Mouse (Mus musculus) olfactory bulb, adult 2 months (tissue): ENCODE measurements around the gene Smug1. TPM values are rescaled to one million over a fixed set of nuclear protein-coding genes. Genes with fewer than 3 reads are reported as not detected.

Source experiments
- H3K27ac ChIP-seq: fragments of 200-500 bp; 2 replicates; pipeline ENCODE4 v1.5.1; 2012; ENCODE audit warnings: low read depth, low read length; ENCODE audit not compliant: insufficient read depth
- H3K4me1 ChIP-seq: fragments of 200-500 bp; 2 replicates; pipeline ENCODE4 v1.6.1; 2012; ENCODE audit warnings: low read length; ENCODE audit not compliant: control insufficient read depth, insufficient read depth
- H3K4me3 ChIP-seq: fragments of 200-500 bp; 2 replicates; pipeline ENCODE4 v1.5.1; 2012; ENCODE audit warnings: mild to moderate bottlenecking, low read depth, low read length, moderate library complexity; ENCODE audit not compliant: insufficient read depth
- CTCF ChIP-seq: fragments of 200-500 bp; IDR thresholded peaks from 2 replicates; pipeline ENCODE4 v1.5.1; 2012; ENCODE audit warnings: low read depth, mild to moderate bottlenecking, low read length, moderate library complexity; ENCODE audit not compliant: insufficient read depth
- POLR2A ChIP-seq: fragments of 200-500 bp; IDR thresholded peaks from 2 replicates; pipeline ENCODE4 v1.6.1; 2012; ENCODE audit warnings: mild to moderate bottlenecking, low read depth, low read length, moderate library complexity; ENCODE audit not compliant: insufficient read depth
- WGBS: fragments of 180-500 bp; shearing (Covaris S2); methylation state at CpG from one replicate; pipeline ENCODE4 v1.1.7; 2018; 5-methylcytosine and 5-hydroxymethylcytosine counted together
- polyA plus RNA-seq: library from polyadenylated mRNA; stranded (reverse); fragments of >200 nt; gene quantifications from 2 replicates; pipeline ENCODE4 v1.2.4, GENCODE M21; 2012; ENCODE audit warnings: low replicate concordance; ENCODE audit not compliant: missing spikeins, insufficient read depth, insufficient read length

The Smug1 gene
- polyA plus RNA-seq, 1 experiment: not detected

DNA sequence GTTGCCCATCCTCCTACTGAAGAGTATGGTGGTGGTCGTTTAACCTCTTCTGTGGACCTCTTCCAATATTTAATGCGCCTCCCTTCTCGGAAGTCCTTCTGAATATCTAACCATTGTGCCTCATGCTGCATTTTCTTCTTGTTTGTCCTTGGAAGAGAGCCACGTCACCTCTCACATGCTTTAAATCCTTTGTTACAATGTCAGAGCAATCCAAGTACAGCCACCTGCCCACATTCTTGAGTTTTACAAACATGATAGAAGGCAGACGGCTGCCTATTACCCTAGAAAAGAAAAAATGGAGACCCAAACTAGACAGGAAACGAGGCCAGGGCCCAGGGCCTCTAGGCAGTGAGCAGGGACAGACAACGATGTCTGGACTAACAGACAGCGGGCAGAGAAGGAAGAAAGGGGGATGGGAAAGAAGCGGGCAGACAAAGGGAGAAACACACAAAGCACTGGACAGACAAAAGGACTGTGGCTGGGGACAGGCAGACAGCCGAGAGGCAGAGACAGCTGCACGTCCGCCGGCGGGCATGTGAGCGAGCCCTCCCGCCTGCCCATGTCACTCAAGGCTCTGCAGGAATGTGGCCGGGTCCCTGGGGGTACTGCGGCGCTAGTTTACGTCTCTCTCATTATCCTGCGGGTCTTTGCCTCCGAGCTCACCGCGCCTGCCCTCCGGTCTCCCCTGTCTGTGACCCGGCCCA lies 2.9 kb upstream of the Smug1 start:
- H3K27ac ChIP-seq: no peak overlapping the region
- 10% methylated on average over 26 of the region's 26 CpGs for WGBS
- no peak for TF ChIP-seq CTCF
- TF ChIP-seq POLR2A: no peak
- H3K4me3 ChIP-seq: no peak overlapping the region
- H3K4me1 ChIP-seq: peaks cover 10% of the 10 kb centered on the region

DNA sequence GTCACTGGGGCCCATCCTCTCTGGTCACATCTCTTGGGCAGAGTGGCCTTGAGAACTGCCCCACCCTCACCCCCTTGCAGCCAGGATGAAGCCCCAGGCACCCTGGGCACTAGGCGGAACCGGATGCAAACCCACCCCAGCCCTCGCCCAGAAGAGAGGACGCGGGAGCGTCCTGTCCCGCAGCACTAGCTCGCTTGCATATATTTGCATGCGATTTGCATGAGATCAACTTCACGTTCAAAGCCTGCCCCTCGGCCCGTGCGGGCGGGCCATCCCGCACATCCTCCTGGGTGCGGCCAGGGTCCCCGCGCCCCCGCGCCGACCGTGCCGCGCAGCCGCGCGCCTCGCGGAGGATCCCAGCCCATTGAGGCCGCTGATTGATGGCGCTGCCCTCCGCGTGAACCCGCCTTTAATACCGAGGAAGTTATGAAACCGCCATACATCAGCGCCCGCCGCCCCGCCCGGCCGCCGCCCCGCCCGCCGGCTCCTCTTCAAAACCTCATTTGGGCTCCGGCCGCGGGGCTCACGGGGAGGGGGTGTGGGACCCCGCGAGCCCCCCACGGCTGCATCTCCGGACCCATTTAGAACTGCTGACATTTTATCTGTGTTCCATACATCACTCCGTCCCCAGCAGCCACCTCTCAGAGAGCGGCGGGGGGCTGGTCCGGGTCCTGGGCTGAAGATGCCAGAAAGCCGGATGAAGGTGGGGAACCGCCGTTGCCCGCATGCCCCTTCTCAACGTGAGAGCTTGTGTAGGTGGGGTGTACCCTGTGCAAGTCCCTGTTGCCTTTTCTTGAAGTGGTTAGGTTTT lies 2.1 kb upstream of the Smug1 start:
- no peak for TF ChIP-seq CTCF
- peak overlapping the region; percentile 27 for H3K4me3 ChIP-seq
- 3% methylated on average over 63 of the region's 63 CpGs for WGBS
- no peak overlapping the region for H3K27ac ChIP-seq
- peaks cover 10% of the 10 kb centered on the region for H3K4me1 ChIP-seq

DNA sequence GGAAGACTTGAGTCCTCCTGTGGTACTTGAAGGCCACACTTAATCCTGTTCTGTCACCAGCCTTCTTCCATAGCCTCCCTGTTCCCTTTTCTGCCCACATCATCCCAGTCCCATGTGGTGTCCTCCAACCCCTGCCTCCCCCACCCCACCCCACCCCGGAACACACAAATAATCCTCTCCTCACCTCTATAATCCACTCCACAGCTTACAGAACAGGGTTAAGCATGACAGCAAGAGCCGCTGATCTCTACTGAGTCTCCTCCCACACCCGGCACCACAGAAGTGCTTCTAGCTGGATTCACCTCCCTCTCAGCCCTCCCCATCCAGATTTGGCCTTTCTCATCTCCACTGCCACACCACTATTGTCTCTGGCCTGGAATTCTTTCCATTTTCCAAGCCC lies 894 bp upstream of the Smug1 start:
- 41% methylated on average over 3 of the region's 3 CpGs for WGBS
- Histone ChIP-seq H3K27ac (no peak overlapping the region), H3K4me3 (no peak overlapping the region), H3K4me1 (peaks cover 12% of the 10 kb centered on the region)
- TF ChIP-seq CTCF: no peak
- no peak for TF ChIP-seq POLR2A

DNA sequence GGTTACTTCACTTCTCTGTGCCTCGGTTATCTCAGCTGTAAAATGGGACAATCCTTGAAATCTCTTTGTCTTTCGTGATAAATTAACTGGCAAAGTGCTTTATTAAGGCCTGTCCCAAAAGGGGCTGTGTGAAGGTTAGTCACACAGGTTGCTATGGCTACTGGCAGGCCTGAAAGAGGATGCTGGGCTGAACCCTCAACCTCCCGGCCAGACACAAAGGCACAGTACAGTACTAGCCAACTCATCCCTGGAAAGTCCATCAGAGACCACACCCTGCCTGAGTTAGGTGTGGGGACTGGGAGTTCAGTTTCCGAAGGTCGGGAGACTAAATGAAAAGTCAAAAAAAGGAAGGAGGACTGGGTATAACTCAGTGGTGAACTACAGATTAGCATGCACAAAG lies 968 bp downstream of the Smug1 start:
- 41% methylated on average over 5 of the region's 5 CpGs for WGBS
- Histone ChIP-seq H3K27ac (no peak overlapping the region), H3K4me3 (no peak overlapping the region), H3K4me1 (peaks cover 12% of the 10 kb centered on the region)
- TF ChIP-seq POLR2A (no peak), CTCF (no peak)

DNA sequence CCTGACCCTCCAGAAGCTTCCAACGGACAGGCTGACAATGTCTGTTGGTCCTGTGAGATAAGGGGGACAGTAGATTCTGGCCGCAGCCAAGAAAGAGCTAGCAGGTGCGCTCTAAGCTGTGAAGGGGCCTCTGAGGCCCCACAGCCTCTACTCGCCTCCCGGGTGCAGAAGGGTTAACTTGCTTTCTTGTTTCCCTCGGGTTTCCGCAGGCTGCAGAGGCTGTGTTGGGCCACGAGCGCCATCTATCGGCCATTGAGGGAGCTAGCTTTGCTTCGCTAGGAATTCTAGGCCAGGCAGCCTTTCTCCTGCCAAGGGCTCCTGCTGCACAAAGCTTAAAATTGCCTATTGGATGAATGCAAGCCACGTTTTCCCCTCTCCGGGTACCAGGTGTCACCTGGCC lies 1.5 kb downstream of the Smug1 start:
- WGBS: 1% methylated on average over 13 of the region's 13 CpGs
- no peak overlapping the region for H3K4me3 ChIP-seq
- peaks cover 12% of the 10 kb centered on the region for H3K4me1 ChIP-seq
- TF ChIP-seq CTCF (peak; percentile 96), POLR2A (no peak)
- H3K27ac ChIP-seq: no peak overlapping the region

DNA sequence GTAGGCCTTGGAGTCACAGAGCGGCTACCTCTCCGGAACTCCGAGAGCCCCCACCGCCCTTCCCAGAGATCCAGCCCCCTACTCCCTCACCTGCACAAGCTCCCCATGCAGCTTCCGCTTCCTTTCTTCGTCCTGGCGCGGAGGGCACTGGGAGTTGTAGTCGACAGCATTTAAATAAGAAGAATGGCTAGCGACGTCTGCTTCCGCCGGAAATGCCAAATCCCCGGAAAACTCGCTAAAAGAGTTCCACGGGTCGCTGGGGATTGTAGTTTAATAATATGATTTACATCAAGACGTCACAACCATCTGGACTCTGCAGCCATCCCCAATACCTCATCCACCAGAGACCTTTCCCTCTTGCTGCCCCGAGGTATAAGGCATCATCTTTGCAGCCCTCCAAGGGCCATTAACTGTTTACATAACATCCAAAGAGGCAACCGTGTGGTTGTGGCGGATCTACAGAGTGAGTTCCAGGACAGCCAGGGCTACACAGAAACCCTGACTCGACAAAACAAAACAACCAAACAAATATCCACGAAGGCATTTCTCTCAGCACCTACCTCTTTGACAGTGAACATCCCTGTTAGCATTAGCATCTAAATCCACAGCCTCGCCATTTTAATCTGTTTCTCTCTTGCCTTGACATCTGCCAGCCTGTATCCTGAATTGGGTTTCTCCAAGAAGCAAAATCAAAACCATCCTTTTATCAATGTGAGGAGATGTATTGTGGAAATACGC lies 3.5 kb downstream of the Smug1 start:
- Histone ChIP-seq H3K4me3 (peak overlapping the region; percentile 82), H3K27ac (no peak overlapping the region), H3K4me1 (peaks cover 5% of the 10 kb centered on the region)
- TF ChIP-seq POLR2A (peak; percentile 60; the same call in 1 of the 2 replicates), CTCF (no peak)
- WGBS: 7% methylated on average over 25 of the region's 25 CpGs

DNA sequence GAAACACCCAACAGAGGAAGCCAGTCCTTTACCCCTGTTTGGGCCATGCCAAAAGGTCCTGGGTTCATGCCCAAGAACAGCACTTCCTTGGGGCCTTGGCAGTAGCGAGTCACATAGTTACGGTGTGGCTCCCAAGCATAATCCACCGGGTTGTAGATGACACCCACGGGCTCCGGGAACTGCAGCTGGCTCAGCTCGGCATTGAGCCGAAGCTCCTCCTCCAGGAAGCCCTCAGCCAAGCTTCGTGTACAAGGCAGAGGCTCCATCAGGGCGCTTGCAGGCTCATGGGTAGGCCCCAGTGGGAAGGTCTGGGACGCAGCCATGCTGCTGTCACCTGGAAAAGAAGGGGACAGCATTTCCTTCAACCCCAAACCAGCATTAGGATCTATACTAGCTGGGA lies 9.3 kb downstream of the Smug1 start:
- no peak overlapping the region for H3K4me3 ChIP-seq
- no peaks in the 10 kb centered on the region; the same call in 1 of the 2 replicates for H3K4me1 ChIP-seq
- no peak overlapping the region for H3K27ac ChIP-seq
- 56% methylated on average over 10 of the region's 10 CpGs for WGBS
- TF ChIP-seq CTCF: no peak
- TF ChIP-seq POLR2A: no peak

DNA sequence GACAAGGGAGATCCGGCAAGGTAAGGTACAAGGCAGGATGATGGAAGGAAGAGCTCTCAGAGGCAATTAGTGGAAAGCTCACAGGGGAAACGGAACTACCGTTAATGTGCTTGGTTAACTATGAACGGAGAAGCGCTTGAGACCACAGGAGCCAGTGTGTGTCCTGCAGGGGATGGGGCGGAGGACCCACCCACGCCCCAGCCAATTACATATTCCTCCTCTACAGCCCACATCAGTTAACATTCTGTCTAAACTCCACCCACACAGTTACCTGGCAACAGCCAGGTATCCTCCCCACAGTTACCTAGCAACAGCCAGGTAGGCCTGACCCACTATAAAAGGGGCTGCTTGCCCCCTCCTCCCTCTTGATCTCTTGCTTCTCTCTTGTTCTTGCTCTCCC lies 10.0 kb downstream of the Smug1 start:
- TF ChIP-seq POLR2A (no peak), CTCF (no peak)
- no peak overlapping the region for H3K27ac ChIP-seq
- H3K4me1 ChIP-seq: no peaks in the 10 kb centered on the region; the same call in 1 of the 2 replicates
- H3K4me3 ChIP-seq: no peak overlapping the region
- 71% methylated on average over 7 of the region's 7 CpGs for WGBS

DNA sequence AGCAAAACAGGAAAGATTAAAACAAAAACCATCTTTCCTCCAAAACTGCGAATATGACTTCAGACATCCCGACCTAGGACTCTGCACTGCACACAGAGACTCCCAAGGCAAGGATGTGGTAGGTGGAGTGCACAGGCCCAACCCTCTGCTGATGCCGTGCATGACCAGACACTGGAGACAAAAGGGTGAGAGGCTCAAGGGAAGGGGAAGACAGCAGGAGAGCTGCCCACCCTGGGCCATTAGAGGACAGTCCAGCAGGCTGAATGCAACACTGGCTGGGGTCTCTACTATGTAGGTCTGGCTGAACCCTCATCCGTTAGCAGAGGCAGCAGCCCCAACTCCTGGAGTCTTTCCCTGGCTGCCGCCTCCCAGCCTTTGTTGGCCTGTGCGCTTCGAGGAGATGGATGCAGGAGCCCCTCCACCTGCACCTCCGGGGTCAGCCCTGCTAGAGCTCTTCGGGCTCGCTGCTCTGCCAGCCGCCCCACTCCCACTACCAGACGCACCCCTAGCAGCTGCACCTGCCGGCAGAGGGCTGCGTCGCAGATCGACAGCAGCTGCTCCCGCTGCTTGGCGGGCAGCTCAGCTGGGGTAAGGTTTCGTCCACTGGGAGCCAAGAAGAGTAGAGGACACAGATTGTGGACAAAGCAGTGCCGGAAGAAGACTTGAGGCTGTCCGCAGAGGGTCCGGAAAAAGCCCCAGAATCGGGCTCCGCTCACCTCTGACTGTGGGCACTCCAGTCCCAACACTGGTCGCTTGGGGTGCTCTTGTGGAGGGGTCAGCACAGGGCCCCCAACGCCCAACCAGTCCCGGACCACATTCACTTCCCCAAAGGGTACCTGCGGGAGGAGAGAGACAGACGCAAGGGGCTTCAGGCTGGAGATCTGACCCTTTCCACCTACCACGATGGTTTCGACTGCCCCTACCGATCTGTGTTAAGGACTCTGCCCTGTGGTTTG lies 11.2 kb downstream of the Smug1 start:
- WGBS: 63% methylated on average over 32 of the region's 32 CpGs
- Histone ChIP-seq H3K27ac (no peak overlapping the region), H3K4me3 (no peak overlapping the region), H3K4me1 (no peaks in the 10 kb centered on the region)
- TF ChIP-seq CTCF (no peak), POLR2A (no peak)
